In genomic region chr3:125819741-125820140, GRCm38 (mm10) we compare ENCODE assay signal across 28 mouse cellular contexts.
DNase-seq lines count a peak whose midpoint lies in the region; ATAC-seq and TF ChIP-seq lines count a peak whose summit lies in the region.
"Had no signal": no experiment of that assay in that cellular context is flagged by ENCODE, and none has a peak within 500 bp of the region (broad histone marks: within the 10 kb centered on the region; RNA-seq: fewer than 3 reads in every experiment).

No protein-coding gene starts in this region.

- H3K4me2 ChIP-seq in kidney, embryonic 16.5 days (replicated peaks; ENCODE audit: low read depth, low read length) = no peak overlapping the region
- H3K4me2 ChIP-seq: embryonic facial prominence, embryonic 13.5 days; forebrain, embryonic 15.5 days; heart, embryonic 13.5 days; hindbrain, embryonic 12.5 days; liver, embryonic 15.5 days; midbrain, embryonic 15.5 days; neural tube, embryonic 12.5 days had no signal

- no peak for TF ChIP-seq CTCF in gastrocnemius, adult 2 months (IDR thresholded peaks at IDR 0.05)

- no peak overlapping the region for H3K4me3 ChIP-seq in gastrocnemius, adult 2 months
- no peak overlapping the region for H3K4me3 ChIP-seq in kidney, embryonic 16.5 days (ENCODE audit: low read length)
- H3K4me3 ChIP-seq: embryonic facial prominence, embryonic 13.5 days; erythroblast, embryonic 14.5 days; forebrain, embryonic 15.5 days; heart, embryonic 13.5 days; hindbrain, embryonic 12.5 days; liver, embryonic 15.5 days; midbrain, embryonic 15.5 days; neural tube, embryonic 12.5 days had no signal

- no peak for ATAC-seq in frontal cortex, adult (ENCODE audit: low TSS enrichment)
- ATAC-seq in kidney, embryonic 16.5 days (ENCODE audit: low FRiP score, low TSS enrichment) = no peak
- ATAC-seq: forebrain, embryonic 15.5 days; intestine, postnatal 0 days; midbrain, embryonic 15.5 days had no signal

- peak; percentile 49 for DNase-seq in adrenal gland, postnatal 10 days
- no peak for DNase-seq in adrenal gland, adult 8-10 months
- DNase-seq in gastrocnemius, adult 2 months = peak; percentile 59
- no peak for DNase-seq in gastrocnemius, postnatal 25 days
- DNase-seq in Muller cell, postnatal 12 days (ENCODE audit: inconsistent ontology term) = peak; percentile 42
- peak; percentile 5 for DNase-seq in lung, postnatal 10 days
- DNase-seq: adrenal gland, adult 2 months; cerebellum, adult 11 months; cerebellum, postnatal 36 days; embryo, embryonic 11 days; heart, adult 11 months; heart, postnatal 14 days; kidney, postnatal 36 days; right cerebral cortex, adult 18-20 months; right cerebral cortex, postnatal 4 days; thymus, postnatal 25 days had no signal

- no peaks in the 10 kb centered on the region for H3K27me3 ChIP-seq in kidney, embryonic 16.5 days (ENCODE audit: insufficient read depth, low read length)
- H3K27me3 ChIP-seq: embryonic facial prominence, embryonic 13.5 days; forebrain, embryonic 15.5 days; heart, embryonic 13.5 days; hindbrain, embryonic 12.5 days; liver, embryonic 15.5 days; midbrain, embryonic 15.5 days; neural tube, embryonic 12.5 days had no signal

- no peaks in the 10 kb centered on the region for H3K9me3 ChIP-seq in kidney, embryonic 16.5 days (ENCODE audit: low read length)
- H3K9me3 ChIP-seq: embryonic facial prominence, embryonic 13.5 days; forebrain, embryonic 15.5 days; heart, embryonic 13.5 days; hindbrain, embryonic 12.5 days; liver, embryonic 15.5 days; midbrain, embryonic 15.5 days; neural tube, embryonic 12.5 days had no signal

- no peaks in the 10 kb centered on the region for H3K4me1 ChIP-seq in kidney, embryonic 16.5 days (ENCODE audit: insufficient read depth, low read length)
- H3K4me1 ChIP-seq: embryonic facial prominence, embryonic 13.5 days; forebrain, embryonic 15.5 days; heart, embryonic 13.5 days; hindbrain, embryonic 12.5 days; liver, embryonic 15.5 days; midbrain, embryonic 15.5 days; neural tube, embryonic 12.5 days had no signal

- intact Hi-C loops in gastrocnemius, adult 2 months (cut with DNase I) = no loop called here

- H3K9ac ChIP-seq in kidney, embryonic 16.5 days (replicated peaks; ENCODE audit: low read length) = no peak overlapping the region
- H3K9ac ChIP-seq: embryonic facial prominence, embryonic 13.5 days; forebrain, embryonic 15.5 days; heart, embryonic 13.5 days; hindbrain, embryonic 12.5 days; liver, embryonic 15.5 days; midbrain, embryonic 15.5 days; neural tube, embryonic 12.5 days had no signal

- no peak overlapping the region for H3K27ac ChIP-seq in gastrocnemius, adult 2 months
- H3K27ac ChIP-seq in kidney, embryonic 16.5 days (ENCODE audit: low read length) = no peak overlapping the region
- H3K27ac ChIP-seq: embryonic facial prominence, embryonic 13.5 days; forebrain, embryonic 15.5 days; heart, embryonic 13.5 days; hindbrain, embryonic 12.5 days; liver, embryonic 15.5 days; macrophage; midbrain, embryonic 15.5 days; neural tube, embryonic 12.5 days had no signal

- H3K36me3 ChIP-seq in kidney, embryonic 16.5 days (ENCODE audit: insufficient read depth, low read length) = no peaks in the 10 kb centered on the region
- H3K36me3 ChIP-seq: embryonic facial prominence, embryonic 13.5 days; forebrain, embryonic 15.5 days; heart, embryonic 13.5 days; hindbrain, embryonic 12.5 days; liver, embryonic 15.5 days; midbrain, embryonic 15.5 days; neural tube, embryonic 12.5 days had no signal

Comparison
In these comparisons a context has a peak if more than half of its experiments do, and no peak if none do; other contexts are left out.
1. DNase-seq: peak in adrenal gland, postnatal 10 days (single experiment), gastrocnemius, adult 2 months (single experiment), Muller cell, postnatal 12 days (single experiment) and lung, postnatal 10 days (single experiment); none in adrenal gland, adult 8-10 months (single experiment) and gastrocnemius, postnatal 25 days (single experiment).